Mouse (Mus musculus): ENCODE measurements around the gene Serpina1e. TPM values are rescaled to one million over a fixed set of nuclear protein-coding genes. Genes with fewer than 3 reads are reported as not detected.

Serpina1e gene
- polyA plus RNA-seq (2014; fragmentation: Illumina TruSeq; extraction: RNeasy Lipid Tissue Mini Kit (QIAGEN cat#74804); ENCODE audit: low read depth, low replicate concordance): 0.57 TPM

DNA sequence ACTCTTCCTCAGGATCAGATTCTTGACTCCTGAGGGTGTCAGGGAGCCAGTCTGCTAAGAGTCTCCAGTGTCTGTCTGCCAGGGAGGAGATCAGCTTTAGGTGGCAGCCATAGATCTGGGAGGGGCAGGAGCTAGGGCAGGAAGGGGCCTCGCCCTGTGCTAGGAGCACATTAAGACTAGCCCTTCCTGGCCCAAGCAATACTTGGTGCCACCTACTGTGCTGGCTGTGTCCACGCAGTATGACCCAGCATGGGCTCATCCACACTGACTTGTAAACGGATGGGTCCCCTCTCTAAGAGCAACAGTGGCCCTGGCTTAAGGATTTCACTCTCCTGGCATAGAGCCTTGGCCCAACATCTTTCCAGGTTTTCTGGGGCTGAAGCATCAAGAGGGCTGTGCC, at the start of gene Serpina1e:
TSS of gene Serpina1e (minus strand) at position 178 of the 400 bp plus-strand sequence.

DNA sequence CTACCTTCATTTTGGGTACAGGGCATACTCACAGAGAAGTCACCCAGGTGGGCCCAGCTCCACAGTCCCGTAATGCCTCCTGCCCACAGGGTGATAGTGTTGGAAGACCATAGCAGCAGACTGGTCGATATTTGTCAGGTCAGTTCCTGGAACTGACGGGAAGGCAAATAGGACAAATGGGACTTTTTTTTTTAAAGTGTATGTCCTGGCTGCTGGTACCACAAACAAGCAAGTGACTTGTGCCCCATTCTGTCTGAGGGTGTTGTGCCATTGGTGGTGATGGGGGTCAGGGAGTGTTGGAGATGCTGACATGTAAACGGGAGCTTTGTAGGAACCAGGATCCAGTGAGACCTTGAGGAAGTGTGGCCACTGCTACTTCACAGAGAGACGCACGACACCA, 31.1 kb upstream of the Serpina1e start, which contains the start of gene Serpina11:
TSS of gene Serpina11 (minus strand) at position 101 of the 400 bp plus-strand sequence.

DNA sequence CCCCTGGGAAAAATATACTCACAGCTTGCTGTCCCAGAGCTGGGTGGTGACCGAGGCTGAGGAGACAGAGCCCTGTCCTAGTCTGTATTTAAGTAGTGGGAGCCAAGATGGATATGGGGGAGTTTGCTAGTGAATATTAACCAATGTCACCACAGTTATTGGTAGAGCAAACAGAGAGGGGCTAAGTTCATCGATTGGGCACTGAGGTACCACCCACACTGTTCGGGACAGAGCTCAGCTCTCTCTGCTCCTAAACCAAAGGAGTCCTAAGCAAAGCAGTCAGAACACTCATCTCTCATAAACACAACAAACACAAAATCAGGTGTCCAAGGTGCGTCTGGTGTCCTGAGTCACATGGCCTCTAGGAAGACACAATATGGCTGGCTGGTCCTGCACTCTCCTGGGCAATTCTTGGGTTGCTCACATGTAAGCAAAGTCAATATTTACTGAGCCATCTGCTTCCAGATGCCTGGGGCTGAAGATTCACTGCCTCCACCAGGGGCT, 53.9 kb downstream of the Serpina1e start, which contains the start of gene Serpina1c:
TSS of gene Serpina1c (minus strand) at position 51 of the 504 bp plus-strand sequence.

Other genes starting within 250 kb of the Serpina1e start
- gene Serpina1d, start 185.4 kb downstream of the Serpina1e start, polyA plus RNA-seq (2014; fragmentation: Illumina TruSeq; extraction: RNeasy Lipid Tissue Mini Kit (QIAGEN cat#74804); ENCODE audit: low read depth, low replicate concordance): not detected
- gene Serpina1b, start 128.6 kb downstream of the Serpina1e start, polyA plus RNA-seq (2014; fragmentation: Illumina TruSeq; extraction: RNeasy Lipid Tissue Mini Kit (QIAGEN cat#74804); ENCODE audit: low read depth, low replicate concordance): 0.98 TPM
- not detected for gene Serpina1a, start 95.4 kb downstream of the Serpina1e start, polyA plus RNA-seq (2014; fragmentation: Illumina TruSeq; extraction: RNeasy Lipid Tissue Mini Kit (QIAGEN cat#74804); ENCODE audit: low read depth, low replicate concordance)
- gene Serpina1c, start 54.1 kb downstream of the Serpina1e start, polyA plus RNA-seq (2014; fragmentation: Illumina TruSeq; extraction: RNeasy Lipid Tissue Mini Kit (QIAGEN cat#74804); ENCODE audit: low read depth, low replicate concordance): not detected
- gene Serpina11, start 31.0 kb upstream of the Serpina1e start, polyA plus RNA-seq (2014; fragmentation: Illumina TruSeq; extraction: RNeasy Lipid Tissue Mini Kit (QIAGEN cat#74804); ENCODE audit: low read depth, low replicate concordance): not detected
- gene Serpina9, start 54.8 kb upstream of the Serpina1e start, polyA plus RNA-seq (2014; fragmentation: Illumina TruSeq; extraction: RNeasy Lipid Tissue Mini Kit (QIAGEN cat#74804); ENCODE audit: low read depth, low replicate concordance): 0.69 TPM
- gene Serpina12, start 85.5 kb upstream of the Serpina1e start, polyA plus RNA-seq (2014; fragmentation: Illumina TruSeq; extraction: RNeasy Lipid Tissue Mini Kit (QIAGEN cat#74804); ENCODE audit: low read depth, low replicate concordance): not detected
- gene Serpina5, start 142.1 kb upstream of the Serpina1e start, polyA plus RNA-seq (2014; fragmentation: Illumina TruSeq; extraction: RNeasy Lipid Tissue Mini Kit (QIAGEN cat#74804); ENCODE audit: low read depth, low replicate concordance): not detected
- not detected for gene Serpina3a, start 153.7 kb upstream of the Serpina1e start, polyA plus RNA-seq (2014; fragmentation: Illumina TruSeq; extraction: RNeasy Lipid Tissue Mini Kit (QIAGEN cat#74804); ENCODE audit: low read depth, low replicate concordance)
- not detected for gene Serpina3b, start 169.0 kb upstream of the Serpina1e start, polyA plus RNA-seq (2014; fragmentation: Illumina TruSeq; extraction: RNeasy Lipid Tissue Mini Kit (QIAGEN cat#74804); ENCODE audit: low read depth, low replicate concordance)
- 1.1 TPM for gene Serpina3c, start 194.9 kb upstream of the Serpina1e start, polyA plus RNA-seq (2014; fragmentation: Illumina TruSeq; extraction: RNeasy Lipid Tissue Mini Kit (QIAGEN cat#74804); ENCODE audit: low read depth, low replicate concordance)